Mouse (Mus musculus) intestine, postnatal 0 days (tissue): ENCODE results near the gene Myo10. TPM values are rescaled to one million over a fixed set of nuclear protein-coding genes. Genes with fewer than 3 reads are reported as not detected.
A peak's percentile ranks its signal among the peaks of the same experiment; 100 is the strongest.

Experiments
- ATAC-seq: fragments of 200-750 bp; cut with Nextera tagmentation; 2 replicates; pipeline ENCODE4 v1.8.0; 2017; ENCODE audit warnings: mild to moderate bottlenecking, moderate TSS enrichment, moderate library complexity
- H3K27ac ChIP-seq: fragments of 300-500 bp; sonication (generic); 2 replicates; pipeline ENCODE4 v1.5.1; 2014; ENCODE audit warnings: mild to moderate bottlenecking, low read depth, low read length, moderate library complexity
- H3K27me3 ChIP-seq: fragments of 300-500 bp; sonication (generic); replicated peaks from 2 replicates; pipeline ENCODE4 v1.6.1; 2014; ENCODE audit warnings: low read length, mixed read lengths; ENCODE audit not compliant: control insufficient read depth, insufficient read depth
- H3K36me3 ChIP-seq: fragments of 300-500 bp; sonication (generic); 2 replicates; pipeline ENCODE4 v1.6.1; 2014; ENCODE audit warnings: mild to moderate bottlenecking, moderate library complexity; ENCODE audit not compliant: control insufficient read depth, insufficient read depth
- H3K4me1 ChIP-seq: fragments of 300-500 bp; sonication (generic); replicated peaks from 2 replicates; pipeline ENCODE4 v1.6.1; 2014; ENCODE audit warnings: antibody characterized with exemption, low read length, mixed read lengths; ENCODE audit not compliant: control insufficient read depth, insufficient read depth
- H3K4me2 ChIP-seq: fragments of 300-500 bp; sonication (generic); replicated peaks from 2 replicates; pipeline ENCODE4 v1.6.1; 2014; ENCODE audit warnings: low read depth, mild to moderate bottlenecking, moderate library complexity
- H3K4me3 ChIP-seq: fragments of 300-500 bp; sonication (generic); 2 replicates; pipeline ENCODE4 v1.5.1; 2014; ENCODE audit warnings: low read depth, low read length
- H3K9ac ChIP-seq: fragments of 300-500 bp; sonication (generic); 2 replicates; pipeline ENCODE4 v1.6.1; 2014; ENCODE audit warnings: mild to moderate bottlenecking, low read depth, low read length
- H3K9me3 ChIP-seq: fragments of 300-500 bp; sonication (generic); 2 replicates; pipeline ENCODE4 v1.6.1; 2016; ENCODE audit warnings: mixed run types; ENCODE audit not compliant: control insufficient read depth
- CTCF ChIP-seq: sonication (generic); IDR thresholded peaks from 2 replicates; pipeline ENCODE4 v1.5.1; 2016; ENCODE audit warnings: low read depth, mild to moderate bottlenecking, control low read depth, antibody characterized with exemption, moderate library complexity
- WGBS: fragments of 180-500 bp; shearing (Covaris S2); extraction: QIAGEN DNeasy Blood & Tissue Kit; methylation state at CpG from one replicate; pipeline ENCODE4 v1.1.7; 2014; 5-methylcytosine and 5-hydroxymethylcytosine counted together
- polyA plus RNA-seq: library from polyadenylated mRNA; unstranded; fragments of >200 nt; fragmentation: Nextera tagmentation; extraction: Ambion mirVana; gene quantifications from 2 replicates; pipeline ENCODE4 v1.2.1, GENCODE M21; 2015

The Myo10 gene
- polyA plus RNA-seq, 1 experiment from 2014 or later, result 9.5 TPM

DNA sequence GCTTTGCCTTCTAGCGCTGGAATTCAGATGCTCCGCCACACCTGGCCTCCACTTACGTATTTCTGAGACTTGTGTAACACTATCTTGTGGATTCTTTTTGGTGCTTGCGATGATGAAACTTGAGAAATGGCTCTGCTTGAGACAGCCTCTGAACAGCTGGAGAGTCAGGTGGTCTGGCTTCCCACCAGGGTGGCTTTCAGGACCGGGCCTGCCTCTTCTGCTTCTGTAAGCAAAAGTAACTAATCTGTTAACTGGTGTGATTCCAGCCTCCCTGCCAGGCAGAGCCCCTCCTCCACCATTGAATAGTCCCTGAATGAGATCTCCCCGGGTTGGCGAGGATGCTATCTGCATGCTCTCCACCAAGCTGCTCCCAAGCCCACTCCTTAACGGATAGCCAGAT, 140.0 kb downstream of the Myo10 start:
- H3K4me1 ChIP-seq, result peaks cover 5% of the 10 kb centered on the region; the same call in 1 of the 2 replicates
- H3K9me3 ChIP-seq, result no peaks in the 10 kb centered on the region
- ATAC-seq, result no peak
- H3K4me2 ChIP-seq, result no peak overlapping the region
- H3K27me3 ChIP-seq, result no peaks in the 10 kb centered on the region
- no peak overlapping the region for H3K27ac ChIP-seq
- no peak overlapping the region for H3K9ac ChIP-seq
- no peak for TF ChIP-seq CTCF
- peaks cover 12% of the 10 kb centered on the region; the same call in 1 of the 2 replicates for H3K36me3 ChIP-seq
- whole genome bisulfite sequencing, result 45% methylated on average over 8 of the region's 8 CpGs
- H3K4me3 ChIP-seq, result no peak overlapping the region

DNA sequence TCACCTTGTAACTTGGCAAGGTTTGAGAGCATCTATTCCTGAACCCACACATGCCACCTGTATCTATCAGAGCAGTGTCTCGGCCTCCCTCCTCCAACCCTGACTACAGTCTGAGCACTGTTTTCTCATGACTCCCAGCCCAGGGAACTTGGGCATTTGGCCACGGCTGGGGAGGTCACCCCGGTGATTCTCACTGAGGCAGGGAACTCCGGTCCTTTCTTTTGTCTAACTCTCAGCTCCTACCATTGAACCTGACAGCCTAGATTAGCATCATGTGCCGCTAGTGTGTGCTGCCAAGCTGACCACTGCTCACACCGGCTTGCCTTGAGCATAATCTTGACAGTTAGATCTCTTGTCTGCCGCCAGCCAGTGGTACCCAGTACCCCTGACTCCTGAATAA, 140.8 kb downstream of the Myo10 start:
- WGBS, result 82% methylated on average over 7 of the region's 7 CpGs
- Histone ChIP-seq H3K9me3 (no peaks in the 10 kb centered on the region), H3K4me2 (no peak overlapping the region), H3K27me3 (no peaks in the 10 kb centered on the region), H3K4me1 (peaks cover 2% of the 10 kb centered on the region; the same call in 1 of the 2 replicates), H3K36me3 (peaks cover 12% of the 10 kb centered on the region; the same call in 1 of the 2 replicates), H3K9ac (no peak overlapping the region), H3K27ac (no peak overlapping the region), H3K4me3 (no peak overlapping the region)
- TF ChIP-seq CTCF, result no peak
- ATAC-seq, result no peak

- Histone ChIP-seq H3K4me2 (no peak overlapping the region), H3K27ac (no peak overlapping the region), H3K9me3 (no peaks in the 10 kb centered on the region), H3K9ac (no peak overlapping the region), H3K36me3 (peaks cover 12% of the 10 kb centered on the region; the same call in 1 of the 2 replicates), H3K4me3 (no peak overlapping the region), H3K4me1 (no peaks in the 10 kb centered on the region), H3K27me3 (no peaks in the 10 kb centered on the region)
- no peak for TF ChIP-seq CTCF
- no peak for ATAC-seq
- WGBS, result 81% methylated on average over 13 of the region's 13 CpGs
Measured at GRCm38 (mm10) chr15:25764653-25765352, 142.5 kb downstream of the Myo10 start.

- no peaks in the 10 kb centered on the region for H3K27me3 ChIP-seq
- no peak overlapping the region for H3K4me3 ChIP-seq
- H3K9me3 ChIP-seq, result no peaks in the 10 kb centered on the region
- 30% methylated on average over 6 of the region's 6 CpGs for WGBS
- no peak overlapping the region for H3K9ac ChIP-seq
- H3K4me1 ChIP-seq, result no peaks in the 10 kb centered on the region
- H3K4me2 ChIP-seq, result no peak overlapping the region
- TF ChIP-seq CTCF, result no peak
- H3K27ac ChIP-seq, result peak overlapping the region; percentile 41; the same call in 1 of the 2 replicates
- ATAC-seq, result no peak
- peaks cover 11% of the 10 kb centered on the region; the same call in 1 of the 2 replicates for H3K36me3 ChIP-seq
Measured at GRCm38 (mm10) chr15:25767777-25768176, 145.5 kb downstream of the Myo10 start.

DNA sequence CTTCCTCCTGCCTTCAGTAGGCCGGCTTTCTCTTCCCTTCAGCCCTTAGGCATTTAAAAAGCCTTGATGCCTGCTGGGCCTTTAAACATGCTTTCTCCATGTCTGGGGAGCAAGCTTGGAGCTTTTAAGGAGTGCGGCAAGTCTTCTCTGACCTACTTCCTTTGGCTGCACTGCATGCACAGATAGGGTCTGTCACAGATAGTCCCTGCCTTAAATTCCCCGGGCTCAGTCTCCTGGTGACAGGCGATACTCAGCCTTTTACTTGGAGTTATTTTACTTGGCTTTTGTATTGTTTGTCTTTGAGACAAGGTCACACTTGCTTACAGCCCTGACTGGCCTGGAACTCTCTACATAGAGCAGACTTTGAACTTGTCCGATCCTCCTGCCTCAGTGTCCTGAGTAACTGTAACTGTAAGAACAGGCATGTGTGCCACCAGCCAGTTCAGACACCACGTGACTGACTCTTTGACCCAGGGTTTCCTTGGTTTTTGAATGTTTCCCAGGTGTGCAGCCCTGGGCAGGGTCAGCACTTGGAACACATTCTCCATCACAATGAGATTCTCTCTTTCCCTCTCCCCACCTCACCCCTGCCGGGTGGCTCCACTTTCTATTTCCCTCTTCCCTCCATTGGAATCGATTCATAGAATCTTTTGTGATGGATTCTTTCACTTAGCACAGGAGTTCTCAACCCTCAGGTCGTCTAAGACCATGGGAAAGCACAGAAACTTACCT, 147.4 kb downstream of the Myo10 start:
- no peak for TF ChIP-seq CTCF
- no peak for ATAC-seq
- WGBS, result 78% methylated on average over 9 of the region's 9 CpGs
- Histone ChIP-seq H3K4me2 (no peak overlapping the region), H3K27ac (no peak overlapping the region), H3K36me3 (no peaks in the 10 kb centered on the region), H3K27me3 (no peaks in the 10 kb centered on the region), H3K4me3 (no peak overlapping the region), H3K9me3 (no peaks in the 10 kb centered on the region), H3K9ac (no peak overlapping the region), H3K4me1 (no peaks in the 10 kb centered on the region)

DNA sequence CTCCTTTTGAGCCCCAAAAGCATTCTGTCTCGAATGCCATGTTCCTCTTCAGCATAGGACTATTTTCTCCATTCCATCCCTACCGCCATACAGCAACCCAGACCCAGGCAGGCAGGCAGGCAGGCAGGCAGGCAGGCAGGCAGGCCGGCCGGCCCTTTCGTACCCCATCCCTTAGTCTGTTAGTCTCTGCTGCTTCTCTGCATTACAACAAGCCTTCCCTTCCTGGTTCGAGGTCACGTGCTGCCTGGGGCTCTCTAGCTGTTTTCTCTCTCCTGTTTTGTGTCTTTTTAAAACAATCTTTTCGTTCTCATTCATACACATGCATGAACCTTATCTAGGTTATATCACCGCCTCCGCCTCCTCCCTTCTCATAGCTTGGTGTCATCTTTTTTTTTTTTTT, 149.5 kb downstream of the Myo10 start:
- no peak overlapping the region for H3K4me3 ChIP-seq
- H3K27me3 ChIP-seq, result no peaks in the 10 kb centered on the region
- no peak overlapping the region for H3K4me2 ChIP-seq
- H3K9me3 ChIP-seq, result no peaks in the 10 kb centered on the region
- H3K9ac ChIP-seq, result no peak overlapping the region
- no peak for ATAC-seq
- H3K36me3 ChIP-seq, result no peaks in the 10 kb centered on the region; the same call in 1 of the 2 replicates
- no peak for TF ChIP-seq CTCF
- no peak overlapping the region; the same call in 1 of the 2 replicates for H3K27ac ChIP-seq
- WGBS, result 93% methylated on average over 10 of the region's 10 CpGs
- H3K4me1 ChIP-seq, result no peaks in the 10 kb centered on the region
